Mouse (Mus musculus) heart, embryonic 14.5 days (tissue): ENCODE measurements at regions not wholly inside any gene's neighbourhood (a gene's known extent, or its start where the extent isn't known, plus 50 kb on each side); places are given as distances from the start of the nearest gene placed in this dataset.
"Not testable (repeated sequence)": the region's sequence is repeated elsewhere in the genome, so short reads cannot be mapped to it uniquely, and the experiment has no call there.

ENCODE experiments used
- ATAC-seq: fragments of 200-750 bp; cut with Nextera tagmentation; 2 replicates; pipeline ENCODE4 v1.8.0; 2017; ENCODE audit warnings: low read depth, moderate TSS enrichment; ENCODE audit not compliant: insufficient number of reproducible peaks, insufficient read depth, low FRiP score
- H3K27ac ChIP-seq, 2 experiments: fragments of 200-500 bp in 1 of 2; fragments of 300-500 bp in 1 of 2; sonication (generic) in 1 of 2; replicated peaks in 1 of 2; 2 replicates each; pipeline ENCODE4 v1.5.1; 2012 to 2014; ENCODE audit warnings: low read depth in 2 of 2, low read length in 2 of 2, control low read depth in 1 of 2, mild to moderate bottlenecking in 1 of 2, mixed read lengths in 1 of 2; ENCODE audit not compliant: control insufficient read depth in 1 of 2, insufficient read depth in 1 of 2
- H3K27me3 ChIP-seq: fragments of 300-500 bp; sonication (generic); 2 replicates; pipeline ENCODE4 v1.6.1; 2014; ENCODE audit warnings: mild to moderate bottlenecking, low read length, control low read depth; ENCODE audit not compliant: control insufficient read depth, insufficient read depth
- H3K36me3 ChIP-seq: fragments of 300-500 bp; sonication (generic); 2 replicates; pipeline ENCODE4 v1.6.1; 2014; ENCODE audit warnings: mild to moderate bottlenecking, control low read depth, low read length, mixed read lengths; ENCODE audit not compliant: control insufficient read depth, insufficient read depth
- H3K4me1 ChIP-seq, 2 experiments: fragments of 200-500 bp in 1 of 2; fragments of 300-500 bp in 1 of 2; sonication (generic) in 1 of 2; 2 replicates each; pipeline ENCODE4 v1.6.1; 2012 to 2014; ENCODE audit warnings: low read length in 2 of 2, control low read depth in 1 of 2, mixed read lengths in 1 of 2; ENCODE audit not compliant: control insufficient read depth in 2 of 2, insufficient read depth in 2 of 2
- H3K4me2 ChIP-seq: fragments of 300-500 bp; sonication (generic); 2 replicates; pipeline ENCODE4 v1.6.1; 2014; ENCODE audit warnings: mild to moderate bottlenecking, low read length
- H3K4me3 ChIP-seq, 2 experiments: fragments of 200-500 bp in 1 of 2; fragments of 300-500 bp in 1 of 2; sonication (generic) in 1 of 2; 2 replicates each; pipeline ENCODE4 v1.5.1; 2012 to 2014; ENCODE audit warnings: low read length in 2 of 2, mild to moderate bottlenecking in 2 of 2, control low read depth in 1 of 2, low read depth in 1 of 2, moderate library complexity in 1 of 2; ENCODE audit not compliant: control insufficient read depth in 1 of 2, insufficient read depth in 1 of 2
- H3K9ac ChIP-seq: fragments of 300-500 bp; sonication (generic); 2 replicates; pipeline ENCODE4 v1.6.1; 2014; ENCODE audit warnings: mild to moderate bottlenecking, low read length
- H3K9me3 ChIP-seq: fragments of 300-500 bp; sonication (generic); 2 replicates; pipeline ENCODE4 v1.6.1; 2016; ENCODE audit warnings: low read length, control low read depth; ENCODE audit not compliant: control insufficient read depth
- WGBS: fragments of 180-500 bp; shearing (Covaris S2); extraction: QIAGEN DNeasy Blood & Tissue Kit; methylation state at CpG from one replicate; pipeline ENCODE4 v1.1.7; 2014; 5-methylcytosine and 5-hydroxymethylcytosine counted together

DNA sequence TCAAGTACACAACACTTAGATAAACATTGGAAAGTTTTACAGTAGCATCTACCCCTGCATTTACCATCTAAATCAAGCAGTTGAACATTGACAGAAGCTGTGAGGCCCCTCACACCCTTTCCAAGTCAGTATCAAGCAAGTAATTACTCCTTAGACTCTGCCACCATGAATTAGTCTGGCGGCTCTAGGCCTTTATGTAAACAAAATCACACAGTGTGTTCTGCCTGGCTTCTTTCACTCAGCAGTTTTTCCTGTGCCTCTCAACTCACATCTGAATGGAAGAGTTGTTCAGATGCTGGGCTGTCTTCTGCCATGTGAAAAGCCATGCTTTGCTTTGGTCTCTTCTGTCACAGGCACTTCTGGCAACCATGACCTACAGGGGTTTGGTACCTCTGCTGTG, 64.9 kb upstream of the Fzd7 start:
- H3K9me3 ChIP-seq = no peaks in the 10 kb centered on the region

DNA sequence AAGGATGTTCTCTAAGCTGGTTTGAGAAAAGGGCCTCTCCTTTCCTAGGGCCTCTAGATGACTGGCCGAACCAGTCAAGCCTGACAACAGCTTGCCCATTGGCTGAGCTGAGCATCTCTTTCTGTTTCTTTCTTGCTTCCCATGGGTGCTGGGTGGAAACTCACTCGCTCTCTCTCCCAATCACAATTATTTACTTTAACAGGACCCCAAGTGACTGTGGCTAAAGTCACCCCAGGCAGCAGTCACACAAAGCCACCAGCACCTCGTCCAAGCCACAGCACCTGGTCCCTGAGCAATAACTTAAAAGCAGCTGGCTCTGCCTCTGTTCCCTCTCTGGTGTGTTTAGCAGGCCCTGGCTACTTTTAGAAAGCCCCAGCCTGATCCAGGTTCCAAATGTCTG, 64.3 kb upstream of the Fzd7 start:
- H3K27ac ChIP-seq = no peak overlapping the region
- WGBS = 58% methylated on average over 3 of the region's 3 CpGs
- no peak overlapping the region for H3K4me3 ChIP-seq
- no peak overlapping the region for H3K4me2 ChIP-seq
- no peak for ATAC-seq
- no peaks in the 10 kb centered on the region; a peak in 1 of 4 replicates for H3K4me1 ChIP-seq
- no peaks in the 10 kb centered on the region for H3K9me3 ChIP-seq
- no peak overlapping the region for H3K9ac ChIP-seq
- no peaks in the 10 kb centered on the region for H3K36me3 ChIP-seq
- peaks cover 11% of the 10 kb centered on the region for H3K27me3 ChIP-seq

More for the DNA sequence above, 64.9 kb upstream of the Fzd7 start:
- no peak for ATAC-seq
- Histone ChIP-seq H3K4me2 (no peak overlapping the region), H3K36me3 (no peaks in the 10 kb centered on the region), H3K27ac (no peak overlapping the region), H3K9ac (no peak overlapping the region), H3K4me1 (no peaks in the 10 kb centered on the region; a peak in 1 of 4 replicates), H3K4me3 (no peak overlapping the region), H3K27me3 (peaks cover 11% of the 10 kb centered on the region)
- WGBS = 32% methylated on average over 1 of the region's 1 CpGs

DNA sequence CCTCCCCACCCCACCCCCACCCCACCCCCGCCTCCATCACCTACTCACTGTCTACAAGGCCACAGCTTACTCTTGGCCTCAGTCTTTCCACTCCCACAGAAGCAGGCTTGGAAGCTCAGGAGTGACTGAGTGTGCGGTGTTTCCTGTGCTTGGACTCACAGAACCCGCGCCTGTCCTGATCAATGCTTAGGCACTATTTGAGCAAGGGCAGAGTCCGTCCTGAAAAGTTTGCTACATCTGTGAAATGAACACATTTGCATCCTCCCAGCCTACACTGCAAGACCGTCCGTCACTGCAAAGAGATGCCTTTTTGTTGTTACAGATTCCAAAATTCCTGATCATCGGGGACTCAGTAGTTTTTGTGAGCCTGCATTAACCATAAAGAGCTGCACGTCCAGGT, 63.5 kb upstream of the Fzd7 start:
- no peak overlapping the region for H3K4me3 ChIP-seq
- no peak for ATAC-seq
- no peak overlapping the region for H3K4me2 ChIP-seq
- no peak overlapping the region for H3K9ac ChIP-seq
- peaks cover 14% of the 10 kb centered on the region for H3K27me3 ChIP-seq
- no peak overlapping the region for H3K27ac ChIP-seq
- H3K36me3 ChIP-seq = no peaks in the 10 kb centered on the region
- WGBS = 80% methylated on average over 9 of the region's 9 CpGs
- no peaks in the 10 kb centered on the region for H3K9me3 ChIP-seq
- peaks cover 0 to 2% of the 10 kb centered on the region in 2 experiments; a peak in 1 of 4 replicates for H3K4me1 ChIP-seq

- 36% methylated on average over 19 of the region's 19 CpGs for WGBS
- 0 out of 2 replicates have a peak, but pooled peaks cover 9% of the 10 kb centered on the region for H3K27me3 ChIP-seq
Measured at GRCm38 (mm10) chr1:59422981-59423941, 59.0 kb upstream of the Fzd7 start.

DNA sequence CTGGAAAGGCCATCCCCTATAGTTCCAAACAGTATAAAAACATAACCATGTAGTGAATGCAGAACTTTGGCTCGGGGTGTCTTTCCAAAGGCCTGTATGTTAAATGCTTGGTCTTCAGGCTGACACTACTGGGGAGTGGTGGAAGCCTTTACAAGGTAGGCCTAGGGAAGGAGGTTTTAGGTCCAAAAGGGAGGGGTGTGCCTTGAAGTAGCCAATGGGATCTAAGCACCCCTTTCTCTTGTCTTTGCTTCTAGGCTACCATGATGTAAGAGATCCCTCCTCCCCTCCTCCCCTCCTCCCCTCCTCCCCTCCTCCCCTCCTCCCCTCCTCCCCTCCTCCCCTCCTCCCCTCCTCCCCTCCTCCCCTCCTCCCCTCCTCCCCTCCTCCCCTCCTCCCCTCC, 56.5 kb upstream of the Fzd7 start:
- WGBS = 96% methylated on average over 1 of the region's 1 CpGs

More at GRCm38 (mm10) chr1:59422981-59423941, 59.0 kb upstream of the Fzd7 start:
- Histone ChIP-seq H3K36me3 (no peaks in the 10 kb centered on the region), H3K9ac (no peak overlapping the region), H3K4me2 (no peak overlapping the region), H3K27ac (no peak overlapping the region), H3K9me3 (no peaks in the 10 kb centered on the region), H3K4me1 (peaks cover 0 to 2% of the 10 kb centered on the region in 2 experiments; a peak in 1 of 4 replicates), H3K4me3 (no peak overlapping the region)
- no peak for ATAC-seq

DNA sequence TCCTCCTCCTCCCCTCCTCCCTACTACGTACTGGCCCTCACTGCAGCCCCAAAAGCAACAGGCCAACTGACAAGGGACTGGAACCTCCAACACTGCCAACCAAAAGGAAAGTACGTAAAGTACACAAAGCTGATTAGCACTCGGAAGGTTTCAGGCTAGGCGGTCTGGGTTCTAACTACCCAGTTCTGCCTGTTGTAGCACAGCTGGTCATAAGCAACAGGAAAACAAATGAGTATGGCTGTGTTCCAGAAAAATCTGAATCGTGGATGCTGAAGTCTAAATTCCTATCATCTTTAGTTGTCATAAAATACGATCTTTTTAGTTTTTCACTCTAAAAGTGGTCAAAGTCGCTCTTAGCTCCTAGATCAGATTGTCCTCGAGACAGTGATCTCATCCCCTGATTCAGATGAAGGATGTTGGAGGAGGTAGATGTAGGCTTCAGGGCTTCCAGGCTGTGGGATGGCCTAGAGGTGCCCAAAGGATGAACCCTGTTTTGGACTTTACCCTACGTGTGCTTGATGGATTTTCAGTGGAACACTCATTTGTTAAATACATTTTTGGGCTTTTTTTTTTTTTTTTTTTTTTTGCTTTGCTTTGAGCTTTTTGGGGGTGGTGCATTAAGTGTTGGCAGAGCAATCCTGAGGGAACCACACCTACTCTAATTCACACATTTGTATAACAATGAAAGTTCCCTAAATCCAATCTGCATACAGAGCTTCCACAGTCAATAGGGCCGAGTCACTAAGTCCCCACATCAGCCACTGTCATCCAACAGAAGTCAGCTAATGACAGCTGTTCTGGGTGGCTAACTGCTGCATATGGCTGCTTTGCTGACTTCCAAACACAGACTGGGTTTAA, 55.6 kb upstream of the Fzd7 start:
- H3K9ac ChIP-seq = no peak overlapping the region
- no peak overlapping the region for H3K4me2 ChIP-seq
- H3K9me3 ChIP-seq = no peaks in the 10 kb centered on the region
- H3K4me3 ChIP-seq = no peak overlapping the region
- no peaks in the 10 kb centered on the region for H3K36me3 ChIP-seq
- H3K4me1 ChIP-seq = peaks cover 0 to 2% of the 10 kb centered on the region in 2 experiments; a peak in 1 of 4 replicates
- WGBS = 66% methylated on average over 9 of the region's 10 CpGs
- H3K27ac ChIP-seq = no peak overlapping the region
- 0 out of 2 replicates have a peak, but pooled peaks cover 9% of the 10 kb centered on the region for H3K27me3 ChIP-seq
- no peak for ATAC-seq

More for the DNA sequence above, 56.5 kb upstream of the Fzd7 start:
- not testable (repeated sequence) for ATAC-seq, H3K27me3 ChIP-seq, H3K9me3 ChIP-seq, H3K9ac ChIP-seq, H3K36me3 ChIP-seq, H3K4me3 ChIP-seq, H3K4me2 ChIP-seq, H3K4me1 ChIP-seq, H3K27ac ChIP-seq

GRCm38 (mm10) chr1:59427204-59427557, 55.0 kb upstream of the Fzd7 start:
- 55% methylated on average over 5 of the region's 5 CpGs for WGBS
- no peak overlapping the region for H3K9ac ChIP-seq
- ATAC-seq = no peak
- no peaks in the 10 kb centered on the region for H3K36me3 ChIP-seq
- H3K27ac ChIP-seq = no peak overlapping the region
- H3K4me2 ChIP-seq = no peak overlapping the region
- H3K4me3 ChIP-seq = no peak overlapping the region
- 0 out of 2 replicates have a peak, but pooled peaks cover 5% of the 10 kb centered on the region for H3K27me3 ChIP-seq
- H3K4me1 ChIP-seq = peaks cover 0 to 2% of the 10 kb centered on the region in 2 experiments; a peak in 1 of 4 replicates
- H3K9me3 ChIP-seq = no peaks in the 10 kb centered on the region
